Mouse (Mus musculus) C2C12 (cell line): Measurements from ENCODE around the gene Mapk11.

ENCODE experiments used
- CEBPB ChIP-seq: IDR thresholded peaks from one replicate; pipeline ENCODE4 v1.6.1; 2011; ENCODE audit warnings: low read depth, mild to moderate bottlenecking, control low read depth, moderate library complexity
- CTCF ChIP-seq: IDR thresholded peaks from one replicate; pipeline ENCODE4 v1.5.1; 2011; ENCODE audit not compliant: control insufficient read depth, insufficient read depth, insufficient read length
- FOSL1 ChIP-seq: IDR thresholded peaks from one replicate; pipeline ENCODE4 v1.8.0; 2011; ENCODE audit warnings: mild to moderate bottlenecking, low read length; ENCODE audit not compliant: poor library complexity, insufficient read depth, severe bottlenecking
- MAX ChIP-seq: IDR thresholded peaks from one replicate; pipeline ENCODE4 v1.6.1; 2011; ENCODE audit warnings: mild to moderate bottlenecking, control low read depth
- MYOG ChIP-seq: IDR thresholded peaks from one replicate; pipeline ENCODE4 v1.6.1; 2011; ENCODE audit not compliant: control insufficient read depth, insufficient read length; ENCODE audit errors: extremely low read depth
- USF1 ChIP-seq: IDR thresholded peaks from one replicate; pipeline ENCODE4 v1.6.1; 2011; ENCODE audit warnings: low read depth, mild to moderate bottlenecking, control low read depth, moderate library complexity

GRCm38 (mm10) chr15:89147456-89147855 lies 2.0 kb downstream of the Mapk11 start:
- TF ChIP-seq CTCF (no peak), USF1 (no peak), CEBPB (no peak), MYOG (no peak), MAX (no peak), FOSL1 (no peak)
